Mouse (Mus musculus) CH12.LX (cell line): ENCODE measurements around the gene Bclaf1. TPM values are rescaled to one million over a fixed set of nuclear protein-coding genes. Genes with fewer than 3 reads are reported as not detected.

Experiments used
- DNase-seq: peaks from one replicate; pipeline ENCODE4 v3.0.0-alpha.2; 2013; ENCODE audit errors: extremely low read depth
- H3K27ac ChIP-seq: 2 replicates; pipeline ENCODE4 v1.5.1; 2012; ENCODE audit warnings: low read depth, mild to moderate bottlenecking, control low read depth, moderate library complexity; ENCODE audit not compliant: insufficient read depth
- H3K27me3 ChIP-seq: replicated peaks from 2 replicates; pipeline ENCODE3; 2012; ENCODE audit warnings: inconsistent platforms
- H3K36me3 ChIP-seq, 2 experiments: replicated peaks in 1 of 2; 2 replicates each; pipeline versions ENCODE3 to v1.6.1; 2012; ENCODE audit warnings: inconsistent platforms in 1 of 2, low read length in 1 of 2, mild to moderate bottlenecking in 1 of 2, mixed read lengths in 1 of 2, moderate library complexity in 1 of 2; ENCODE audit not compliant: control insufficient read depth in 1 of 2, insufficient read depth in 1 of 2
- H3K4me1 ChIP-seq, 2 experiments: 2 replicates each; pipeline ENCODE4 v1.6.1; 2012; ENCODE audit warnings: inconsistent platforms in 1 of 2, moderate library complexity in 1 of 2; ENCODE audit not compliant: insufficient read depth in 2 of 2, control insufficient read depth in 1 of 2
- H3K4me2 ChIP-seq: 2 replicates; pipeline ENCODE4 v1.6.1; 2012; ENCODE audit warnings: low read depth, mild to moderate bottlenecking, control low read depth; ENCODE audit not compliant: poor library complexity, insufficient read depth, severe bottlenecking
- H3K4me3 ChIP-seq, 3 experiments: fragments of 150-350 bp in 1 of 3; sonication (generic) in 1 of 3; replicated peaks in 1 of 3; 2 replicates each; pipeline versions ENCODE3 to v1.5.1; 2011 to 2012; ENCODE audit warnings: low read depth in 2 of 3, low read length in 2 of 3, mild to moderate bottlenecking in 2 of 3, moderate library complexity in 2 of 3, control low read depth in 1 of 3, improper control_type of control experiment in 1 of 3, inconsistent platforms in 1 of 3, mixed read lengths in 1 of 3; ENCODE audit not compliant: poor library complexity in 1 of 3
- H3K79me2 ChIP-seq: replicated peaks from 2 replicates; pipeline ENCODE4 v1.6.1; 2012; ENCODE audit warnings: mild to moderate bottlenecking, moderate library complexity; ENCODE audit not compliant: control insufficient read depth, poor library complexity, insufficient read depth, severe bottlenecking; ENCODE audit errors: extremely low read depth
- H3K9ac ChIP-seq: 2 replicates; pipeline ENCODE4 v1.6.1; 2012; ENCODE audit warnings: low read depth, mild to moderate bottlenecking, control low read depth, moderate library complexity; ENCODE audit not compliant: insufficient read depth
- H3K9me3 ChIP-seq: replicated peaks from 2 replicates; pipeline ENCODE3; 2012; ENCODE audit warnings: low read length, inconsistent platforms, mixed read lengths
- CHD2 ChIP-seq: IDR thresholded peaks from 2 replicates; pipeline ENCODE4 v1.6.1; 2011; ENCODE audit warnings: low read length, improper control_type of control experiment
- ELF1 ChIP-seq: IDR thresholded peaks from 2 replicates; pipeline ENCODE4 v1.6.1; 2014; ENCODE audit warnings: low read depth, mild to moderate bottlenecking, inconsistent platforms, low read length, improper control_type of control experiment
- GABPA ChIP-seq: IDR thresholded peaks from 2 replicates; pipeline ENCODE4 v1.6.1; 2012; ENCODE audit warnings: low read depth, low read length, improper control_type of control experiment, inconsistent platforms; ENCODE audit not compliant: insufficient replicate concordance
- MAX ChIP-seq: IDR thresholded peaks from 2 replicates; pipeline ENCODE4 v1.6.1; 2011; ENCODE audit warnings: low read length, improper control_type of control experiment
- MAZ ChIP-seq: IDR thresholded peaks from 2 replicates; pipeline ENCODE4 v1.6.1; 2012; ENCODE audit warnings: low read depth, mild to moderate bottlenecking, inconsistent platforms, low read length, improper control_type of control experiment, moderate library complexity
- MEF2A ChIP-seq: IDR thresholded peaks from 2 replicates; pipeline ENCODE4 v1.6.1; 2014; ENCODE audit warnings: low read depth, mild to moderate bottlenecking, inconsistent platforms, low read length, improper control_type of control experiment, borderline replicate concordance
- MYC ChIP-seq: IDR thresholded peaks from 2 replicates; pipeline ENCODE4 v1.6.1; 2011; ENCODE audit warnings: low read depth, mild to moderate bottlenecking, improper control_type of control experiment, low read length
- POLR2A ChIP-seq: IDR thresholded peaks from 2 replicates; pipeline ENCODE4 v1.6.1; 2011; ENCODE audit warnings: low read depth, mild to moderate bottlenecking, improper control_type of control experiment, low read length
- POLR2AphosphoS2 ChIP-seq: IDR thresholded peaks from 2 replicates; pipeline ENCODE4 v1.6.1; 2011; ENCODE audit warnings: low read depth, low read length, improper control_type of control experiment
- RCOR1 ChIP-seq: conservative IDR thresholded peaks from 2 replicates; pipeline ENCODE4 v1.6.1; 2012; ENCODE audit warnings: low read depth, mild to moderate bottlenecking, inconsistent platforms, low read length, improper control_type of control experiment
- SMC3 ChIP-seq: IDR thresholded peaks from 2 replicates; pipeline ENCODE4 v1.6.1; 2011; ENCODE audit warnings: low read depth, low read length, improper control_type of control experiment
- TBP ChIP-seq: conservative IDR thresholded peaks from 2 replicates; pipeline ENCODE4 v1.6.1; 2011; ENCODE audit warnings: low read depth, low read length, improper control_type of control experiment
- TCF12 ChIP-seq: IDR thresholded peaks from 2 replicates; pipeline ENCODE4 v1.6.1; 2014; ENCODE audit warnings: low read depth, mild to moderate bottlenecking, inconsistent platforms, low read length, improper control_type of control experiment
- USF2 ChIP-seq: conservative IDR thresholded peaks from 2 replicates; pipeline ENCODE4 v1.6.1; 2011; ENCODE audit warnings: low read depth, low read length, improper control_type of control experiment
- ZNF384 ChIP-seq: IDR thresholded peaks from 2 replicates; pipeline ENCODE4 v1.6.1; 2012; ENCODE audit warnings: low read depth, low read length, improper control_type of control experiment, inconsistent platforms
- dilution Hi-C: fragments of 300-500 bp; cut with MboI; formaldehyde crosslinking; loops from 2 replicates; pipeline ENCODE4 v1.14.3; 2020; ENCODE audit warnings: low sequenced_read_pairs; ENCODE audit not compliant: extremely low pct_unique_long_range_greater_than_20kb, extremely low pct_ligation_motif_present
- in situ Hi-C: fragments of 300-500 bp; cut with MboI; formaldehyde crosslinking; loops from 3 replicates; pipeline ENCODE4 v1.14.3; 2019; ENCODE audit warnings: low sequenced_read_pairs, low pct_ligation_motif_present, low pct_unique_long_range_greater_than_20kb, mixed read lengths
- polyA plus RNA-seq: library from polyadenylated mRNA; unstranded; fragments of >175 nt; gene quantifications from 2 replicates; pipeline ENCODE4 v1.2.1, GENCODE M21; 2012; ENCODE audit warnings: low read depth; ENCODE audit not compliant: insufficient read length
- total RNA-seq, 2 experiments: library from RNA; depleted of rRNA; stranded (reverse); fragments of 300-350 nt in 1 of 2; fragments of >200 nt in 1 of 2; gene quantifications; 2 replicates each; pipeline ENCODE4 v1.2.3; 2012 to 2014

Gene Bclaf1
- total and polyA plus RNA-seq, 3 experiments: 84.2 to 242 (median 186) TPM

- DNase-seq: no peak
- peaks cover 9 to 50% of the 10 kb centered on the region in 2 experiments for H3K36me3 ChIP-seq
- peaks cover 0 to 26% of the 10 kb centered on the region in 2 experiments; a peak in 1 of 4 replicates for H3K4me1 ChIP-seq
- dilution Hi-C loops: no loop called here
- no peak overlapping the region for H3K27ac ChIP-seq
- no peaks in the 10 kb centered on the region for H3K27me3 ChIP-seq
- H3K79me2 ChIP-seq: peaks cover 76% of the 10 kb centered on the region
- no peak overlapping the region for H3K4me3 ChIP-seq
- in situ Hi-C loops: no loop called here
- H3K9ac ChIP-seq: no peak overlapping the region
- H3K4me2 ChIP-seq: peak overlapping the region; percentile 30
- no peaks in the 10 kb centered on the region for H3K9me3 ChIP-seq
- TF ChIP-seq CHD2: peak; percentile 20; the same call in 1 of the 2 replicates
- TF ChIP-seq MAX: no peak
Measured at GRCm38 (mm10) chr10:20317466-20317865, 5.2 kb downstream of the Bclaf1 start.

- TF ChIP-seq MEF2A (no peak), SMC3 (no peak), POLR2A (no peak), MYC (no peak), GABPA (no peak), POLR2AphosphoS2 (no peak), TBP (no peak)
Measured at GRCm38 (mm10) chr10:20326226-20326625, 14.0 kb downstream of the Bclaf1 start.

GRCm38 (mm10) chr10:20331262-20331661 is 19.0 kb downstream of the Bclaf1 start:
- no peak overlapping the region for H3K4me2 ChIP-seq

More at GRCm38 (mm10) chr10:20326226-20326625, 14.0 kb downstream of the Bclaf1 start:
- Histone ChIP-seq H3K4me2 (no peak overlapping the region), H3K79me2 (peaks cover 37% of the 10 kb centered on the region), H3K9ac (no peak overlapping the region), H3K36me3 (peaks cover 34 to 93% of the 10 kb centered on the region in 2 experiments), H3K4me1 (peaks cover 3 to 19% of the 10 kb centered on the region in 2 experiments; a peak in 1 of 4 replicates), H3K4me3 (no peak overlapping the region), H3K27me3 (no peaks in the 10 kb centered on the region), H3K27ac (no peak overlapping the region), H3K9me3 (no peaks in the 10 kb centered on the region)
- DNase-seq: no peak
- dilution Hi-C loops (no loop called here), in situ Hi-C loops (no loop called here)

More at GRCm38 (mm10) chr10:20331262-20331661, 19.0 kb downstream of the Bclaf1 start:
- Histone ChIP-seq H3K4me1 (peaks cover 0 to 3% of the 10 kb centered on the region in 2 experiments; a peak in 1 of 4 replicates), H3K27me3 (no peaks in the 10 kb centered on the region), H3K27ac (no peak overlapping the region), H3K79me2 (peaks cover 20% of the 10 kb centered on the region), H3K4me3 (no peak overlapping the region), H3K9me3 (no peaks in the 10 kb centered on the region), H3K36me3 (peaks cover 34 to 99% of the 10 kb centered on the region in 2 experiments), H3K9ac (no peak overlapping the region)
- in situ Hi-C loops (no loop called here), dilution Hi-C loops (no loop called here)
- no peak for DNase-seq
- TF ChIP-seq TBP (no peak), RCOR1 (no peak), POLR2AphosphoS2 (no peak), SMC3 (no peak), ELF1 (no peak), CHD2 (no peak), MAZ (no peak), TCF12 (no peak), MAX (no peak), ZNF384 (no peak), USF2 (no peak)
